Mouse (Mus musculus) lung, embryonic 16.5 days (tissue): ENCODE results near the gene Yod1. TPM values are rescaled to one million over a fixed set of nuclear protein-coding genes. Genes with fewer than 3 reads are reported as not detected.

Source experiments
- ATAC-seq: fragments of 200-750 bp; cut with Nextera tagmentation; 2 replicates; pipeline ENCODE4 v1.8.0; 2017; ENCODE audit warnings: low read depth, mild to moderate bottlenecking, moderate library complexity
- H3K27ac ChIP-seq: fragments of 300-500 bp; sonication (generic); 2 replicates; pipeline ENCODE4 v1.5.1; 2014; ENCODE audit warnings: mild to moderate bottlenecking, control low read depth, low read length
- H3K27me3 ChIP-seq: fragments of 300-500 bp; sonication (generic); 2 replicates; pipeline ENCODE4 v1.6.1; 2014; ENCODE audit warnings: low read depth, low read length, mixed read lengths; ENCODE audit not compliant: control insufficient read depth, insufficient read depth
- H3K36me3 ChIP-seq: fragments of 300-500 bp; sonication (generic); 2 replicates; pipeline ENCODE4 v1.6.1; 2014; ENCODE audit warnings: low read length; ENCODE audit not compliant: control insufficient read depth, insufficient read depth
- H3K4me1 ChIP-seq: fragments of 300-500 bp; sonication (generic); replicated peaks from 2 replicates; pipeline ENCODE4 v1.6.1; 2014; ENCODE audit warnings: low read length, mixed read lengths; ENCODE audit not compliant: control insufficient read depth, insufficient read depth
- H3K4me2 ChIP-seq: fragments of 300-500 bp; sonication (generic); 2 replicates; pipeline ENCODE4 v1.6.1; 2014; ENCODE audit warnings: low read depth, low read length, control low read depth
- H3K4me3 ChIP-seq: fragments of 300-500 bp; sonication (generic); 2 replicates; pipeline ENCODE4 v1.5.1; 2014; ENCODE audit warnings: mild to moderate bottlenecking, low read length, control low read depth
- H3K9ac ChIP-seq: fragments of 300-500 bp; sonication (generic); 2 replicates; pipeline ENCODE4 v1.6.1; 2014; ENCODE audit warnings: low read length, control low read depth
- H3K9me3 ChIP-seq: fragments of 300-500 bp; sonication (generic); 2 replicates; pipeline ENCODE4 v1.6.1; 2016; ENCODE audit warnings: low read length; ENCODE audit not compliant: control insufficient read depth
- WGBS: fragments of 180-500 bp; shearing (Covaris S2); extraction: QIAGEN DNeasy Blood & Tissue Kit; methylation state at CpG from one replicate; pipeline ENCODE4 v1.1.7; 2014; 5-methylcytosine and 5-hydroxymethylcytosine counted together
- polyA plus RNA-seq: library from polyadenylated mRNA; unstranded; fragments of >200 nt; fragmentation: Nextera tagmentation; extraction: Ambion mirVana; gene quantifications from 2 replicates; pipeline ENCODE4 v1.2.1, GENCODE M21; 2015

Yod1 gene
- polyA plus RNA-seq: 15.6 and 17.0 TPM in 2 replicates

GRCm38 (mm10) chr1:130717291-130717871, at the start of gene Yod1:
Gene Yod1 (plus strand): TSS chr1:130717327.
- Histone ChIP-seq H3K9me3 (no peaks in the 10 kb centered on the region), H3K27ac (peak within 1 kb of the TSS; percentile 93), H3K4me2 (peak within 1 kb of the TSS; percentile 98), H3K36me3 (peaks cover 5% of the 10 kb centered on the region), H3K4me3 (peak within 1 kb of the TSS; percentile 97), H3K27me3 (no peaks in the 10 kb centered on the region), H3K4me1 (peaks cover 16% of the 10 kb centered on the region), H3K9ac (peak within 1 kb of the TSS; percentile 98)
- under 1% methylated on average over 50 of the region's 54 CpGs for WGBS
- ATAC-seq: peak; percentile 81

GRCm38 (mm10) chr1:130678551-130678950, 38.6 kb upstream of the Yod1 start:
- no peaks in the 10 kb centered on the region for H3K9me3 ChIP-seq
- no peaks in the 10 kb centered on the region for H3K27me3 ChIP-seq
- no peak overlapping the region for H3K27ac ChIP-seq
- no peaks in the 10 kb centered on the region for H3K36me3 ChIP-seq
- H3K4me3 ChIP-seq: no peak overlapping the region
- no peaks in the 10 kb centered on the region for H3K4me1 ChIP-seq
- ATAC-seq: no peak
- no peak overlapping the region for H3K4me2 ChIP-seq
- no peak overlapping the region for H3K9ac ChIP-seq
- 75% methylated on average over 2 of the region's 2 CpGs for WGBS

GRCm38 (mm10) chr1:130681075-130681474, 36.1 kb upstream of the Yod1 start:
- Histone ChIP-seq H3K9ac (no peak overlapping the region), H3K4me3 (no peak overlapping the region), H3K27me3 (no peaks in the 10 kb centered on the region), H3K4me1 (no peaks in the 10 kb centered on the region), H3K27ac (no peak overlapping the region), H3K36me3 (no peaks in the 10 kb centered on the region), H3K9me3 (no peaks in the 10 kb centered on the region), H3K4me2 (no peak overlapping the region)
- no peak for ATAC-seq
- 59% methylated on average over 2 of the region's 2 CpGs for WGBS

GRCm38 (mm10) chr1:130681656-130682413, 35.3 kb upstream of the Yod1 start:
- no peak for ATAC-seq
- Histone ChIP-seq H3K36me3 (no peaks in the 10 kb centered on the region), H3K4me3 (no peak overlapping the region), H3K9me3 (no peaks in the 10 kb centered on the region), H3K27ac (no peak overlapping the region), H3K9ac (no peak overlapping the region), H3K4me2 (no peak overlapping the region), H3K27me3 (no peaks in the 10 kb centered on the region), H3K4me1 (no peaks in the 10 kb centered on the region)
- 68% methylated on average over 6 of the region's 6 CpGs for WGBS

- no peak for ATAC-seq
- no peaks in the 10 kb centered on the region for H3K27me3 ChIP-seq
- no peaks in the 10 kb centered on the region for H3K36me3 ChIP-seq
- WGBS: 33% methylated on average over 1 of the region's 1 CpGs
- H3K4me3 ChIP-seq: no peak overlapping the region
- no peak overlapping the region for H3K9ac ChIP-seq
- 0 out of 2 replicates have a peak, but pooled peaks cover 2% of the 10 kb centered on the region for H3K9me3 ChIP-seq
- H3K4me2 ChIP-seq: no peak overlapping the region
- H3K27ac ChIP-seq: no peak overlapping the region
- H3K4me1 ChIP-seq: no peaks in the 10 kb centered on the region
These were observed 33.2 kb upstream of the Yod1 start for GRCm38 (mm10) chr1:130683905-130684304.

- Histone ChIP-seq H3K4me1 (no peaks in the 10 kb centered on the region), H3K9ac (no peak overlapping the region), H3K9me3 (no peaks in the 10 kb centered on the region), H3K27me3 (no peaks in the 10 kb centered on the region), H3K4me2 (no peak overlapping the region), H3K27ac (no peak overlapping the region), H3K36me3 (peaks cover 23% of the 10 kb centered on the region; the same call in 1 of the 2 replicates), H3K4me3 (no peak overlapping the region)
- whole genome bisulfite sequencing: 90% methylated on average over 5 of the region's 5 CpGs
- no peak for ATAC-seq
These were observed 18.5 kb upstream of the Yod1 start for GRCm38 (mm10) chr1:130698601-130699000.

- 87% methylated on average over 10 of the region's 10 CpGs for WGBS
- Histone ChIP-seq H3K27me3 (no peaks in the 10 kb centered on the region), H3K9ac (no peak overlapping the region), H3K4me2 (no peak overlapping the region), H3K36me3 (peaks cover 23% of the 10 kb centered on the region; the same call in 1 of the 2 replicates), H3K27ac (no peak overlapping the region), H3K4me1 (no peaks in the 10 kb centered on the region), H3K9me3 (no peaks in the 10 kb centered on the region), H3K4me3 (no peak overlapping the region)
- ATAC-seq: no peak
These were observed 17.0 kb upstream of the Yod1 start for GRCm38 (mm10) chr1:130699937-130700633.

GRCm38 (mm10) chr1:130701976-130702375, 15.2 kb upstream of the Yod1 start:
- no peak for ATAC-seq
- Histone ChIP-seq H3K4me3 (no peak overlapping the region), H3K9ac (no peak overlapping the region), H3K4me1 (no peaks in the 10 kb centered on the region), H3K27me3 (no peaks in the 10 kb centered on the region), H3K9me3 (no peaks in the 10 kb centered on the region), H3K36me3 (peaks cover 26% of the 10 kb centered on the region; the same call in 1 of the 2 replicates), H3K27ac (no peak overlapping the region), H3K4me2 (no peak overlapping the region)
- WGBS: 93% methylated on average over 11 of the region's 11 CpGs

GRCm38 (mm10) chr1:130703613-130704012, 13.5 kb upstream of the Yod1 start:
- H3K4me1 ChIP-seq: no peaks in the 10 kb centered on the region
- ATAC-seq: 0 out of 2 replicates have a peak, but pooled peaks have one; percentile 5
- H3K9me3 ChIP-seq: no peaks in the 10 kb centered on the region
- H3K36me3 ChIP-seq: peaks cover 27% of the 10 kb centered on the region; the same call in 1 of the 2 replicates
- H3K4me2 ChIP-seq: no peak overlapping the region
- no peak overlapping the region for H3K27ac ChIP-seq
- no peak overlapping the region for H3K9ac ChIP-seq
- no peak overlapping the region for H3K4me3 ChIP-seq
- no peaks in the 10 kb centered on the region for H3K27me3 ChIP-seq
- 67% methylated on average over 2 of the region's 2 CpGs for WGBS
